Mouse (Mus musculus) left cerebral cortex, adult 18-20 months (tissue): ENCODE results near the gene Lamc3. TPM values are rescaled to one million over a fixed set of nuclear protein-coding genes. Genes with fewer than 3 reads are reported as not detected.

Experiments
- DNase-seq, 2 experiments: peaks; one replicate each; pipeline ENCODE4 v3.0.0; 2021 to 2022; ENCODE audit warnings: low spot score in 2 of 2, mixed read lengths in 1 of 2
- long read RNA-seq, 2 experiments: library from polyadenylated mRNA; stranded (forward); transcript quantifications; one replicate each; pipeline ENCODE4 v2.0.0; 2021
- total RNA-seq, 2 experiments: library from RNA; stranded (reverse); gene quantifications; 2 replicates each; pipeline ENCODE4 v1.2.3; 2021

Lamc3 gene
- total RNA-seq, result 1 to 10 TPM; 5.7 to 7.9 TPM
- long read RNA-seq, experiment 1, full-length matches to known transcripts, result 3 of 6 reads
- long read RNA-seq, experiment 1, partial matches to known transcripts, result 0 of 6 reads
- long read RNA-seq, experiment 1, other reads (novel, unspliced or antisense), result 3 of 6 reads
- long read RNA-seq, experiment 2, full-length matches to known transcripts, result 1 of 3 reads
- long read RNA-seq, experiment 2, partial matches to known transcripts, result 1 of 3 reads
- long read RNA-seq, experiment 2, other reads (novel, unspliced or antisense), result 1 of 3 reads

DNA sequence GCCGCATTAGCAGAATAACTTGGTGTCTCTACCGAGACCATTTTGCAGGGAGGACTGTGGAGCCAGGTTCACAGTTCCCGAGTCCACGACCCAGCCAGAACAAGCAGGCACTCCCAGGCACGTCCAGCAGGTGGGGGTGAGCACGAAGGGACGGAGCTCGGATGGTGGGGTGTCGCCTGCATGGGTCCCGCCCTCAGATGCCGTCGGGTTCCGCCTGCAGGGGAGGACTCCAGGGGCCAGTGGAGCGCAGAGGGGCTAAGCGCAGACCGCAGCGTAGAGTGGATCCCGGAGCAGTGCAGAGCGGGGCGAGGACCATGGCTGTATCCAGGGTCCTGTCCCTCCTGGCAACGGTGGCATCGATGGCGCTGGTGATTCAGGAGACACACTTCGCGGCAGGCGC is at the start of gene Lamc3:
Gene Lamc3 (plus strand): TSS at position 262 of the 400 bp plus-strand sequence.
- DNase-seq, result no peak

DNA sequence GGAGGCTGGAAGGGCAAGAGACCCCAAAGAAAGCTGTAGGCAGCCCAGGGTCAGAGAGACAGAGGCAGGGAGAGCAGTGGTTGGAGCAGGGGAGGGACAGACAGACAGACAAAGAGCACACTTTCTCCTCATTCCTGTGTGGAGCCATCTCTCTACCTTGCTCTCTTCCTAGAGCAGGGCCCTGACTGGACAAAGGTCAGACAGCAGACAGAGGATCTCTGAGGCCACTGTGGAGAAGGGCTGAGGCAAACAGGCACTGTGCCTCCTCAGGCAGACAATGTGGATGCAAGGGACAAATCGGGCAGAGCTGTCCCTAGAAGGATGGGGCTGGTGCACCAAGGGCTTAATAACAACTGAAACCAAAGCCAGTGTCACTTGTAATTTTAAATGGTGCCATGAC is 48.2 kb upstream of the Lamc3 start:
- no peak for DNase-seq

DNA sequence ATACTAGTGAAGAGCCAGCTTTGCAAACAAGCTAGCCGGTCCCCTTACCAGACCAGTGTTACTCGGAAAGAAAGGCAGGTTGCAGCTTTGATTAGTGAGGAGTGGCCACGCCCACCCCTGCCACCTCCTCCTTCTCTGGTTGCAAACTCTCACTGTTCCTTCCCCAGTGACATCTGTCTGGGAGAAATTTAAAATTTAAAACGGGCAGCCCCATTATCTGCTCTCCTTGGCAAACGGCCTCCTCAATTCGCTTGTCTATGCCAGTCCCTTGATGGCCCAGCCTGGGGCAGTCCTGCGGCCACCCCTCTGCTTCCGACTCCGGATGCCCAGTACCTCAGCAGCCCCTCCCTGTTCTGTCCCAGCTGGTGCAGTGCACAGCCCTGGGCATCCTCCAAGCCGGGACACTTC is 42.4 kb upstream of the Lamc3 start:
- no peak for DNase-seq

DNA sequence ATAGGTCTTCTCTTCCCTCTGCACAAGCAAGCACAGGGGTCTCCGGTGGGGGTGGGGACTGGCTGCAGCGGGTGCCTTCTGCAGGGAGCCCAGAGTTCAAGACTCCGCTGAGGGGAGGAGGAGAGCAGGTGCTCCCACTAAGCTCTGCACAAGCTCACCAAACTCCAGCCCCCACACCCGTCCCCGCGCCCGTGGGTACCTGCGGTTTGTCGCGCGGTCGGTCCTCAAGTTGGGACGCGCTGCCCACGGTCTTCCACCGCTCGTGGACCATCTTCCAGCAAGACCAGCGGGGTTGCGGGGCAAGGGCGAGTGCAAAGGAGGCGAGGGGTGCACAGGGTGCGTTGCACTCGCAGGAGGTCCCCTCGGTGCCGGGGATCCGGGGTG is 41.6 kb upstream of the Lamc3 start:
- no peak for DNase-seq

DNA sequence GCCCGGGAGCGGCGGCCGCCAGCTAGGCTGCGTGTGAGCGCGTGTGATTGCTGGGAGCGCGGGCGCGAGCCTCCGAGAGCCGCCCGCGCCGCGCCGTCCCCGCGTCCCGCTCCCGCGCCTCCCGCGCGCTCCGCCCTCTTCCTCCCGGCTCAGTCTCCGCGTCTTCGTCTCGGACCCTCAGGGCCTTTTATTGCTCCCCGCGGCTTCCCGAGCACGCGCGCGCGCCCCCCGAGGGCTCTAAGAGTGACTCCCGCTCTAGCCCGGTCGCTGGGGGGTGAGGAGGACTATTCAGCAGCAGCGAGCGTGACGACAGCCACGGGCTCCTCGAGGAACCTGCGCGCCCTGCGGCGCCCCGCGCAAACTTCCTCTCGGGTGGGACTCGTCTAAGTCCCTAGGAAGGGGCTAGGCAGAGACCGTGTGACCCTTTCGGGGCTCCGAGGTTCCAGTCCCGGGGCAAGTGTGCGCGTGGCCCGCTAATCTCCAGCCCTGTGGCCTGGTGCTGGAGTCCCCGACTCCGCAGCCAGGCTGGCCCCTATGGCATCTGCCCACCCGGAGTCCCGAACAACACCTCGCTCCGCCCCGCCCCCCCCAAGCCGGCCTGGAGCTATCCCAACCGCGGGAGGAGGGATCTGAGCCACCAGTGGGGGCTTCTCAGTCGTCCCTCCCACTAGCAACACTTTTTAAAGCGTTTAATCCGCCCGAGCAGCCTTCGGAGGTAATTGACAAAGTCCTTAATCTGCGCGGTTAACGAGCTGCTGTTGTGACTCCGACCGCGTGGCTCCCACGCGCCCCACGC is 41.0 kb upstream of the Lamc3 start, which contains the start of gene Fibcd1:
Gene Fibcd1 (minus strand): TSS at position 110 of the 796 bp plus-strand sequence.
- DNase-seq, result peak in 1 of 2 experiments; percentile 51

DNA sequence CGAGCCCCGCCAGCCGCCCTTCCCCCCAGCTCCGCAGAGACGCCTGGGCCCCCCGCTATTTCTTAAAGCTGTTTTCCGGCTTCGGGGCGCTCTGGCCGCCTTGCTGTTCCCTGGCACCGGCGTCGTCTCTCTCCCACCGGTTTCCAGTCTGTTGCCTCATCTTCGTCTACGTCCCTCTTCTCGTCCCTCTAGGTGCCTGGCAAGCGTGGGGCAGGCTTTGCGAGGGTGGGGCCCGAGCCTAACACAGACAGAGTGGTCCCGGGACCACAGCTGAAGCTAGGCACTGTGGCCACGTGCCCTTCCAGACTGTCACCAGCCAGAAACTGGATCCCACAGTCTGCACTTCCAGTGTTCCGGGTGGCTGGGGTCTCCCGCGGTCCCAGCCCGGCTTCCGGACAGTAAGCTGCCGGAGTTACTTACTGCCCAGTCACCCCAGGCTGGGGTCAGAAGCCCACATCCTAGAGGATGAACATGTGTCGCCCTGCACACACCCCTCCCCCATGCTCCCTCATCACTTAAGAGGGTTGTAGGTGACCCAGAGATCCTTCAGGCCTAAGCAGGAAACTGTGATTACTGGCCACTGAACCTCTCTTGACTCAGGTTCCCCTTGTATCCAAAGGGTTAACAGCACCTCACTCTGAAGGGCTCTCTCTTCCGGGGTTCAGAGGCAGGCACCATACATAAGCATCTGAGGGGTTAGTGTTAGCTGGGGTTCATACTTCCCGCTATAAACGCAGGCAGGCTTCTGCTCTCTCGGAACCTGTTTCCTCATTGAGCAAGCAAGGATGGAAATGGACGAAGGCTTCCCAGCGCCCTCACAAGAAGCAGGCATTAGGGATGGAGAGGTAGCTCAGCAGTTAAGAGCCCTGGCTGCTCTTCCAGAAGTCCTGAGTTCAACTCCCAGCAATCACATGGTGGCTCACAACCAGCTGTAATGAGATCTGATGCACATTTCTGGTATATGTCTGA is 40.1 kb upstream of the Lamc3 start:
- no peak for DNase-seq

DNA sequence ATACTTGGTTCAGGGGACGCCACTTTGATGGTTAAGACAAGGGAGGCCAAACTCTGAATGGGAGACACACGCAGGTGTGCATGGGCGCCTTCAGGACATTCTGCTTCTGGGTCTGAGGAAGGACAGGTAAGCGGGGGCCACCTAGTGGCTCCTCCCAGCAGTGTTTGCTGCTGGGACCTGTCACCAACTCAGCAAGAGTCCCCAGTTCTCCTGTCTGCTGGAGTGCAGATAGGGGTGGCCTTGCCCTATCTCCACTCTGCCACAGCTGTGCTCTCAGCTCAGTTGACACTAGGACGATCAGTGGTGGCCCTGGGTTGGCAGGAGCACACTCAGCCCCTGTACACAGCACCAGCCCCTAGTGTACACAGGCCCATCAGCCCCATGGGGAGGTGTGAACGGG is 39.2 kb upstream of the Lamc3 start:
- DNase-seq, result no peak

DNA sequence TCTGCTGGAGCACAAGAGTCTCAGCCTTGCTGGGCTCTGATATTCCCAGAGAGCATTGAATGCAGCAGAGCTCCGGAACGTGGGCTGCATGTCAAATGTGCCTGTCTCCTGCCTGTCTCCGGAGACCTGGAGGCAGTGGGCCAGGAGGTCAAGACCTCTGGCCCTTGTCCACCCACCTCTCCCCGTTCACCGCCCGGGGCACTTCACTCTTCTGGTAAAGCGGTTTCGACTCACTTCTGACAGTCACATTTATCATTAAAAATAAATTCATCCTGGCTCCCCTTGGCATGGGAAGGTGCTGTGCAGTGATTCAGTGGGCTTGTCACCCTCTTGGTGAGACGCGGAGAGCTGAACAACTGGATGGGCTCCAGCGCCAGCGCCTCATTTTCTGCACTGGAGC is 37.0 kb upstream of the Lamc3 start:
- DNase-seq, result no peak

DNA sequence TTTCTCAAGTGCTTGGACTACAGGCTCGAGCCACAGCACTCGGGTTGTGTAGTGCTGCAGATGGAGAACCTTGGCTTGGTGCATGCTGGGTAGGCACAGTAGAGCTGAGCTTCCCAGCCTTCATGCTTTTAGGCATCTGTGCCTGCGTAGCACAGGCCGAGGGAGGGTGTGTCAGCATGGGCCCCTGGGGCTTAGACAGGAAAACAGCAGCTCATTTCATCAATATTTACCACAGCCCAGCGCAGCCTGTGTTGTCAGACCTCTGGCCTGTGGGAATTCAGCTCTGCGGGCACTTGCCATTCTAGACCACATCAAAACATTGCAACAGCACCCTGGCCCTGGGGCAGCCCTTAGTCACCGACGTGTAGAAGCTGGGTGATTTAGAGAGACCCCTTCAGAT is 31.1 kb upstream of the Lamc3 start:
- DNase-seq, result no peak

DNA sequence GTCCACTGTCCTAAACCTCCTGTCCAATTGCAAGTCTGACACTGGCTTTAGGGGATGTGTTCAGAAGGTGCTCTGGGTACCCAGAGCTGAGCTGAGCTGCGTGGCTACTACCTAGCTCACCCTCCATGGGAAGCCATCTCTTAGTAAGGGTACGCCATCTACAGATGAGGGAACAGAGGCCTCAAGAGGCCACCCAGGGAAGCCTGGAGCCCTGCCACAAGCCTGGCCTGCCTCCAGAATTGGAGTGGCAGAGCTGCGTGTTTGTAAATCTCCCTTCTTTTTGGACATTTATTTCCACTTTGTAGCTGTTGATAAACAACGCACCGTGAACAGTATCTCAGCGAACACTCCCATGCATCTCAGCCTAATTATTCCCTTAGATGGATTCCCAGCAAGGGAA is 29.9 kb upstream of the Lamc3 start:
- DNase-seq, result no peak

DNA sequence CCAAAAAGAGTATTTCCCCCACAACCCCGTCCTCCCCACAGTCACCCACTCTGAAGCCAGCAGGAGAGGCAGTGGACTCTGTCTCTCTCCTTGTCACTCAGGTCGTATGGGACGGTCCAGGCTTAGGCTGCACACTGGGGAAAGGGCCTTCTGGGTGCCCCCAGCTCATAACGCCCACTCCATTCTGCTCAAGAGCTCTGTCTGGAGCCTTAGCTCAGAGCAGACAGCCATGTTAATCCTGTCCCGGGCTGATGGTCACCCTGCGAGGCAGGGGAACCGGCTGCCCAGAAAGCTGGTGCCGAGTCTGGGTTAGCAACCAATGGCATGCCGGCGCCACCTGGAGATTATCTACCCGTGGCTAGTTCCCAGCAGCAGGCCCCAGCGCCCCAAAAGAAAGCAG is 28.6 kb upstream of the Lamc3 start:
- no peak for DNase-seq

DNA sequence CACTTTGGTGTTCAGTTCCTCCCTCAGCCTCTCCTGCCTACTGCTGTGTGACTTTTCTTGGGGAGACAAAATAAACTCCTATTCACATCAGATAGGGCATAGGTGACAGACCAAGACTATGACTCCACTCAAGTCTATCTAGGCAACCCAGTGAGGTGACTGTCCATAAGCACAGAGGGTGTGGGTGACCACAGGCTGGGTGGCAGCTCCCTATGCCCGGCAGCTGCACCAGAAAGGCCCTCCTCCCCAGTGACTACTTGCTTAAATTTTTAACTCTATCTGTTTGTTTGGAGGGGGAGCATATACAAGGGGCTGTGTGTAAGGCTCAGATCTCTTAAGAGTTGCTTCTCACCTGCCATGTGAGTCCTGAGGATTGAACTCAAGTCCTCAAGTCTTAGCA is 24.2 kb upstream of the Lamc3 start:
- no peak for DNase-seq

DNA sequence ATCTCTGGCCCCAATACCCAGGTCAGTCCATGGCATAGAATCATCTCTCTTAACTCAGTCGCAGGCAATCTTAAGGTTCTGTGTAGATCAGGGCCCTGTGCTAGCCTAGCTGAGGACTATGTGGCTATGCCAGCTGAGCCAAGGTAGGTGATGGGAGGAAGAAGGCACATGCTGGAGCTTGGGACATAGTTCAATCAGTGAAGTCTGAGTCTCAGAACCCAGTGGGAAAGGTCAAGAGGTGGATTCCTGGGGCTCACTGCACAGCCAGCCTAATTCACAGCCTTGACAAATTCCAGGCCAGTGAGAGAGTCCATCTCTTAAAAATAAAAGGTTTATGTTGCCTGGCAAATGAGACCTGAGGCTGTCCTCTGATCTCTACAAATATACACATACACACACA is 23.3 kb upstream of the Lamc3 start:
- DNase-seq, result no peak

DNA sequence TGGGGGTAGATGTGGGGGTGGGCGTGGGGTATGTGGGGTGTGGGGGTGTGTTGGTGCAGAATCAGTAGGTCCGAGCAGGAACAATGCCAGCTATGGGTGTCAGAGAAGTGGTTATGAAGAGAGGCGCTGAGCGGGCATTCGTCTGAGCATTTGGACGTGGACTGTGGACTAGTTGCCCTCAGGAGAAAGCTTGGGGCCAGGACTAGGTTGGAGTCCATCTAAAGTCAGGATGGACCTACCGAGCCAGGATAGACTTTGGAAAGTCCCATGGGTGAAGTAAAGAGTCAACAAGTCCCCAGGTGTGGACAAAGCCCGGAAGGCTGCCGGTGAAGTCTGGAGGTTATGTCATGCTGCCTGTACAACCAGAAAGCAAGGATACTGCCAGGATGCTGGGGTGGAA is 22.2 kb upstream of the Lamc3 start:
- no peak for DNase-seq

DNA sequence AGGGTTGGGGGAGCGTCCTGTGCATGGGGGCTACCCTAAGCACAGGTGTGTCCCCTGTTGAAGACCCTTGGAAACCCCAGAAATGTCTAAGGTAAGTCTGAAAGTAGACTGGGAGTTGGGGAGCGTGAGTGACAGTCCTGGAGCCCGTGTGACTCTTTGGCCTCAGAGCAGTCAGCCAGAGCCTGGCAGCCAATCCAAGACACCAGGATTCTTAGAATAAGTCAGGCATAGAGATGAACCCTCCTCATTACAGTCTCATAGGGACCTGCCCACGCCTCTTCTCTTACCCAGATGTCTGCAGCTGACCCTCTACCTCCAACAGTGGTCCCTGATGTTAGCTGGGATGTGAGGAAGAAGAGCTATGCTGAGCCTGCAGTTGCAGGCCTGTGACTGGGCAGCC is 21.8 kb upstream of the Lamc3 start:
- no peak for DNase-seq

DNA sequence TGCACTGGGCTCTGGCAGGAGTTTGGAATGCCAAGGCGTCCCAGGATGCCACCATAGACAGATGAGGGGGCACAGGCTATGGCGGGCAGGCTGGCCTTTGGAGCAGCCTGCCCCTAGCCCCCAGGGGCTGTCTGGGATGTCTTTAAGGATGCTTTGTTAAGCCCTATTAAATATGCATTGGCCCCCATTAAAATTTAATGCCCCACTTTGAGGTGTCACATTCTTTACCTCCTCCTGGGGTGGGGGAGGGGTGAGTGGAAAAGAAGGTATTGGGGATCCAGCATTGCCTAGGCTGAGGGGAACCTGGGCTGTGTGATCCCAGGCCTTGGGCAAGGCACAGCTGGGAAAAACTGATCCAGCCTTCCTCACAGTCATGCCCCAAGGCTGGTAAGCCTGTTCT is 21.3 kb upstream of the Lamc3 start:
- no peak for DNase-seq

DNA sequence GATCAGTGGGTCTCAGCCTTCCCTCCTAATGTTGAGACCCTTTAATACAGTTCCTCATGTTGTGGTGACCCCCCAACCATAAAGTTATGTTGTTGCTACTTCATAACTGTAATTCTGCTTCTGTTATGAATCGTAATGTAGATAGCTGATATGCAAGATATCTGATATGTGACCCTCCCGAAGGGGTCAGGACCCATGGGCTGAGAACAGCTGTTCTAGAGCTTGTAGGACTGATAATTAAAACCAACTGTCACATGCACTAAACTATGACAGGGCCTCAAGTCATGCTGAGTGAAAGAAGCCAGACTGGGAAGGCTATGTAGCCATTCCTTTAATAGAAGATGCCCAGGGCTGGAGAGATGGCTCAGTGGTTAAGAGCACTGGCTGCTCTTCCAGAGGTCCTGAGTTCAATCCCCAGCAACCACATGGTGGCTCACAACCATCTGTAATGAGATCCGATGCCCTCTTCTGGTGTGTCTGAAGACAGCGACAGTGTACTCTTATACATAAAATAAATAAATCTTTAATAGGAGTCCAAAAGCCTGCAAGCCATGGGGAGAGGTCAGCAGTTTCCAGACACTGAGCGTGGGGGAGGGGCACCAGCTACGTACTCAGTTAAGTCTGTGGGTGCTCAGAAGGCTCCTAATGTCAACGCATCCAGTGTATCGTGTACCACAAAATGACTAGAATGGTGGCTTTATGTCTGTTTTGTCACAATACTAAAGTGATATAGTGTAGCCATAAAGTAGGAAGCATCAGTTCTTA is 19.1 kb upstream of the Lamc3 start:
- DNase-seq, result no peak

DNA sequence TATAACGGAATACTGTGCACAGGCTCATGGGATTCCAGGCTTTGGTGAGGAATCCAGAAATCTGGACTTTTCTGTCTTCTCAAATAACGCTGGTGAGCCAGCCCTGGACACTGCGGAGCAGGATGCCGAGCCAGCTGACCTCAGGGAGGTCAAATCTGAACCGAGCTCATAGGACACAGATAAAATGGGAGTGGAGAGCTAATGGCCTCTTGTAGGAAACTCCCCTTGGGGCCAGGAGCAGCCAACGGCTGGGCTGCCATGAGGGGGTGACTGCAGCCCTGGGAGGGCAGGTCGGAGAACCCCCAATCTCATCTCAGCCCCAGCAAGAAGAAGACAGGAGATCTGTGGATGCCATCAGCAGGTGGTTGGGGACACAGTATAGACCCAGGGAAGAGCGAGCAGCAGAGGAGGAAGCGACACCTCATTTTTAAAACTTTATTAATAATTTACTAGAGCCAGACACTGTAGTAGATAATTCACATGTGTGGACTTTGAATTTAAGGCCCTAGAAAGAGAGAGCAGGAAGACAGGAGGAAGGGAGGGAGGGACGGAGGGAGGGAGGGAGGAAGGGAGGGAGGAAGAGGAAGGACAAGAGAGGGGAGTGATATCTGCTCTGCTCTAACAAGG is 18.4 kb upstream of the Lamc3 start:
- no peak for DNase-seq

DNA sequence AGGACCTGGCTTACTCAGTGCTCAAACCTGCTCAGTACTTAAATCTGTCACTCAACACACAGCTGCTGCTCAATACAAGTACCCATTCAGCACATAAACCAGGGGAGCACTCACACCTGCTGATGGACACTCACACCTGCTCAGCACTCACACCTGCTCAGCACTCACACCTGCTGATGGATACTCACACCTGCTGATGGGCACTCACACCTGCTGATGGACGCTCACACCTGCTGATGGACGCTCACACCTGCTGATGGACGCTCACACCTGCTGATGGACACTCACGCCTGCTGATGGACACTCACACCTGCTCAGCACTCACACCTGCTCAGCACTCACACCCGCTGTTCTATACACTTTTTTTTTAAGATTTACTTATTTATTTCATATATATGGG is 17.4 kb upstream of the Lamc3 start:
- DNase-seq, result no peak

DNA sequence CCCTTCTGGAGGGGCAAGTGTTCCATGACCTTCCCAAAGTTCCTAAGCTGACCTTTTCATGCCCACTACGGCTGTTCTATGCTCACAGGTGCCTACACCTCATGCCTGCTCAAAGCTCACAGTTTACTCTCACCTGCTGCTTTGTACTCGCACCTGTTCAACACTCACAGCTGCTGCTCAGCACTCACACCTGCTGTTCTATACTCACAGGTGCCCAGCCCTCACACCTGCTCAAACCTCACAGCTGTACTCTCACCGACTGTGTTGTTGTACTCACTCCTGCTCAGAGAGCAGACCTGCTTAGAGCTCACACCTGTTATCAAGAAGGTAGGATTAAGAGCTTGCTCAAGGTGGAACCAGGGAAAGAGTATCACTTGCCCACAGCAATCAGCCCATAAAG is 16.4 kb upstream of the Lamc3 start:
- no peak for DNase-seq
